Mouse (Mus musculus) retina, adult 2 months (tissue): ENCODE data around the gene Tspan15.
A peak's percentile ranks its signal among the peaks of the same experiment; 100 is the strongest.

Experiments used
- DNase-seq: peaks from one replicate; pipeline ENCODE4 v3.0.0-alpha.2; 2012; ENCODE audit warnings: low read depth, low spot score

Tspan15 gene

GRCm38 (mm10) chr10:62230708-62231394 lies at the start of gene Tspan15:
Tspan15 (minus strand) TSS chr10:62231251.
- peak; percentile 79 for DNase-seq

GRCm38 (mm10) chr10:62279671-62280070 lies 48.6 kb upstream of the Tspan15 start:
- no peak for DNase-seq

DNA sequence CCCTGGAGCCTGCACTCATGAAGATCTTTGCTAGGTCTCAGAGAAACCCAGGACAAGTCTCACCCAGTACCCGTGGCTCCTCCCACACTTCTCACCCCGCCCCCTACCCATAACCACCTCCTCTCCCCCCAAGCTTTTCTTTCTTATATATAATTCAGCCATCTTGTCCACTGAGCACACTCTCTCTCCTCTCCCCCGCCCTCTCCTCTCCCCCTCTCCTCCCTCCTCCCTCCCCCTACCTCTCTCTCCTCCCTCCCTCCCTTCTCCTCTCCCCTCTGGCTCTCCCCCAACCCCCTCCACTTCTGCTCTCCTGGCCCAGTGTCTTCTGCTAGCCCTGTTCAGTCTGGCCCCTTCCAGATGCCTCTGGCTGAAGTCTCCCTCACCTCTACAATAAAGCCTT lies 48.0 kb upstream of the Tspan15 start:
- no peak for DNase-seq

DNA sequence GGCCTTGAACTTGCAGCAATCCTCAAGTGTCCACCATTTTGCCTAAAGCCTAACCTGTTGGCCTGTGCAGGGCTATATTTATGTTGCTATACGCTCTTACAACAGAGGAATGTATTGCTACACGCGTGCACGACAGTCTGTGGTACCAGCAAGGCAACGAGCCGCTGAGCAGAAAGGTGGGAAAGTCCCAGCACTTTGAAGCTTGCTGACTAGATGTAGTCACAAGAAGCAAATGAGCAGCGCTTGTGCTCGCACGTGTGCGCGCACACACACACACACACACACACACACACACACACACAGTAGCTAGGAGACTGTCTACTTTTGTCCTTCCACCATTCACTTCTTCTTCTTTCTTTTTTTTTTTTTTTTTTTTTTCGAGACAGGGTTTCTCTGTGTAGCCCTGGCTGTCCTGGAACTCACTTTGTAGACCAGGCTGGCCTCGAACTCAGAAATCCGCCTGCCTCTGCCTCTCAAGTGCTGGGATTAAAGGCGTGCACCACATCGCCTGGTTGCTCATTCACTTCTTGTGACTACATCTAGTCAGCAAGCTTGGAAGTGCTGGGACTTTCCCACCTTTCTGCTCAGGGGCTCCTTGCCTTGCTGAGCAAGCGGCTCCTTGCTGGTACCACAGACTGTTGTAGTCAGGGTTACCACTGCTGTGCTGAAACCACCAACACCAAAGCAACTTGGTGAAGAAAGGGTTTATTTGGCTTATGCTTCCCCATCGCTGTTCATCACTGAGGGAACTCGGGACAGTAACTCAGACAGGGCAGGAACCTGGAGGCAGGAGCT lies 46.6 kb upstream of the Tspan15 start:
- no peak for DNase-seq

DNA sequence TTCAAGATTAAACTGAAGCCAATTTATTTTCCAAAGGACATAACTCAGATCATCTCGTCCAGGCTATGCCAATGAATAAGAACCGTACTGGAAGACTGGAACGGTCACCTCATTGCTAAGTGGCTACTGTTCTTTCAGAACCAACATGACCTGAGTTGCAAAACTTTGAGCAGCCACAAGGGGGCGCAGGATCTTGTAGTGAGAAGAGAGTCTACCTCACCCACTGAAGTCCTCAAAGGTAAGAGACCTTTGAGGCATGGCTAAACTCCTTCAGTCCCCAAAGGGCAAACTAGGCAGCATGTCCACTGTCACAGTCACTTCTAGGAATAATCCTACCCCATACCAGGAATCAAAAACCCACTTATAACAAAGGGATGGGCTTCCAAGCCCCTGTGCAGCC lies 44.2 kb upstream of the Tspan15 start:
- peak; percentile 75 for DNase-seq

GRCm38 (mm10) chr10:62269278-62269677 lies 38.2 kb upstream of the Tspan15 start:
- DNase-seq = no peak

GRCm38 (mm10) chr10:62264299-62264698 lies 33.2 kb upstream of the Tspan15 start:
- DNase-seq = no peak

DNA sequence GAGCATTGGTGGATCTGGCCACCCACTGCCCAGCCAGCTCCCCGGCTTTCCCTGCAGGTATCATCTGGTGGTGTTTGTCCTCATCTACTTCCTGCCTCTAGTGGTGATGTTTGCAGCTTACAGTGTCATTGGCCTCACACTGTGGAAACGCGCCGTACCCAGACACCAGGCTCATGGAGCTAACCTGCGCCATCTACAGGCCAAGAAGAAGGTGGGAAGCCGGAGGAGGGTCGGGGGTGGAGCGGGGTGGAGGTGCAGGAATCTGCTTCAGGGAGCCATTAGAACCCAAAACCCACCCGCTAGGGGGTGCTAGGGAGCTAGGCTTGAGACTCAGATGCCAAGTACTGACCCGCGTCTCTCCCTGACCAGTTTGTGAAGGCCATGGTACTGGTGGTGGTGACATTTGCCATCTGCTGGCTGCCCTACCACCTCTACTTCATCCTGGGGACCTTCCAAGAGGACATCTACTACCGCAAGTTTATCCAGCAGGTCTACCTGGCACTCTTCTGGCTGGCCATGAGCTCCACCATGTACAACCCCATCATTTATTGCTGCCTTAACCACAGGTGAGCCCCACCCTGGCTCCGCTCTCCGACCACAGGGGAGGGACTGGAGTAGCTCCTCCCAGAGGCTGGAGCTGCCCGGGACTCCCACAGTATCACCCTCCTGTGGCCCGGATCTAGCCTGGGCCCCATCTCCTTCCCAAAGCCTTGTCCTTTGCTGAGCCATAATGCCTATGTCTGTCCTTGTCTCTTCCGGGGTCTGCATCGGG lies 30.2 kb upstream of the Tspan15 start:
- DNase-seq = peak; percentile 55

GRCm38 (mm10) chr10:62258298-62258697 lies 27.2 kb upstream of the Tspan15 start:
- DNase-seq = no peak

- no peak for DNase-seq
These were observed 21.6 kb upstream of the Tspan15 start for GRCm38 (mm10) chr10:62252496-62253235.

DNA sequence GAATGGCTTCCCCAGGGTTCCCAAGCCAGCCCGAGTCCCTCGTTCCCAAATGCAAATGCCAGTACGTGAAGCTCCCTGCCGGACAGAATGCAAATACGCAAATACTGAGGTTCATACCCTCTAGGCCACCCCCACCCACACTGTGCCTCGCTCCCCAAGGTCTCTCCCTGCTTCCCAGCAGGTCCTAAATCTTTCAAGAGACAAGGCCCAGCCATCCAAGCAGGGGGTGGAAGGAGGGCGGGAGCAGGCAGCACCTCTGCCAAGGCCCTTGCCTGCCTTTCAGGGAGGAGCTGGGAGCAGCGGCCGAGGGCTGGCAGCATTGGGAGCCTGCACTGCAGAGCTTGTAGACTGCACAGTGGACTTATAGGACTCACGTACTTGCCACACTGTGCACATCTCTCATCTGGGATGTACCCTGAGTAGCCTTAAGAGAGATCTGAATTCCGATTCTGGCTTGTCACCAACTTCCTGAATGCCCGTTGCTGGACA lies 21.0 kb upstream of the Tspan15 start, which contains the start of gene Tacr2:
Gene Tacr2 (plus strand): TSS at position 439 of the 489 bp plus-strand sequence.
- DNase-seq = no peak

- DNase-seq = no peak
These were observed 16.8 kb upstream of the Tspan15 start for GRCm38 (mm10) chr10:62247815-62248214.

DNA sequence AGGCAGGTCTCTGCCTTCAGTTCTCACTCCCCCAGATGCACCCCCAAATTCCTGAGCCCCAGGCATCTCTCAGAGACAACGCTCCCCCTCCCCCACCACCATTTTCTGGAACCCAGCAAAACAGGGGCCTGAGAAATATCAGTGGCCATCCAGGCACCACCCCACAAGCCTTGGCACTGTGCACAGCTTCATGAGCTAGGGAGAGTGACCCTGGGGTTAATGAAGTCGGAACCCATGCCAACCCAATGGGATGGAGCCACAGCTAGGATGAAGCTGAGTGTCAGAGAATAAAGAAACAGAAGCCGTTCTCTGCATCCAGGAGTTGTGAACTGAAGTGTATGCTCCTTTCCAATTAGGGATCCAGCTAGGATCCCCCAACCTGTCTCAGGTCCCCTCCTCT lies 16.1 kb upstream of the Tspan15 start:
- DNase-seq = no peak

- no peak for DNase-seq
These were observed 13.0 kb upstream of the Tspan15 start for GRCm38 (mm10) chr10:62244067-62244466.

DNA sequence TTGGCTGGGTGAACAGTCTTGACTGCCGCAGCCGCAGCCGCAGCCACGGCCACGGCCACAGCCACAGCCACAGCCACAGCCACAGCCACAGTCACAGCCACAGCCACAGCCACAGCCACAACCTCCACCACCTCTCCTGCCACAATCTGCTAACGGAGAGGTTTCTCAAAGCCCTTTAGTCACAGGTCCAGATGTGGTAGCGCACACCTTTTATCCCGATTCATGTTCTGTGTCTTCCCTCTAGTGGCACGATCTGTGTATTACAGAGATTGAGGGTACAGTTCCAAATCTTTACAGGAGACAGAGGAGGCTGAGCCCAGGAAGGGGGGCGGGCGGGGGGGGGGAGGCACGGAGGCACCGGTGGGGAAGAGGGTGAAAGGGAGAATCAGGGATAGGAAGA lies 11.8 kb upstream of the Tspan15 start:
- peak; percentile 36 for DNase-seq

DNA sequence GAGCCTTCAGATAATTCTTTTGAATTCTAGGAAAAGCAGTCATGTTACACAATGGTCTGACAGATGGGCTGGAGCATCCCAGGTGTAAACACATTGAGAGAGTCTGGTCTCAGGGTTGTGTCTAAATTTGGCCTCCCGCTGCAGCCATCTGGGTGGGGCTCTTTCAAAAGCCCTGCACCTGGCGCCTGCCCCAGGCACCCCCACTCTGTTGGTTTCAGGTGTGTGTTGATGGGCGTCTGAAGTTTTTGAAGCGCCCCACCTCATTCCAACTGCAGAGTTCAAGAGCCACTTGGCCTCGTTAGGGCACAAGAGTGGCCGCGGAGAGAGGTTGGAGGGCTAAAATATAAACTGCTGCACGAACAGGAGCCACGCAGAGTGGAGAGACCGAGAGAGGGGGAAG lies 11.3 kb upstream of the Tspan15 start:
- no peak for DNase-seq

- no peak for DNase-seq
These were observed 8.2 kb upstream of the Tspan15 start for GRCm38 (mm10) chr10:62239270-62239669.

- no peak for DNase-seq
These were observed 7.6 kb upstream of the Tspan15 start for GRCm38 (mm10) chr10:62238688-62239087.

DNA sequence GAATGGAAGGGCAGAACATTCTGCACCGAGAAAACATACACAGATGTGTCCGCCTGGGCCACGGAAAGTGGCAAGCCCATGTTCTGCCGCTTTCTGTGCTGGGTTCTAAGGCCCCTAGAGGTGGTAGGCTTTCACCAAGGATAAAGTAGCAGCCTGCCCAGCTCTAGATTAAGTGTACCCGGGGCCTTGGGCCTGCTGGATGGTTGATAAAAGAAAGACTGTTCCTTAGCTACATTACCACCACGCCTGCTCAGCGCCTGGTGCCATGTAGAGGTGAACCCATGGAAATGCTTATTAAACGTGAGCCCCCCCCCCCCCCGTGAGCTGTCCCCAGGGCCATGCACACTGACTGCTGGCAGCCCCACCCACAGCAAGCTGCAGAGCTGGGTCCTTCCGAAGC lies 6.2 kb upstream of the Tspan15 start:
- no peak for DNase-seq

DNA sequence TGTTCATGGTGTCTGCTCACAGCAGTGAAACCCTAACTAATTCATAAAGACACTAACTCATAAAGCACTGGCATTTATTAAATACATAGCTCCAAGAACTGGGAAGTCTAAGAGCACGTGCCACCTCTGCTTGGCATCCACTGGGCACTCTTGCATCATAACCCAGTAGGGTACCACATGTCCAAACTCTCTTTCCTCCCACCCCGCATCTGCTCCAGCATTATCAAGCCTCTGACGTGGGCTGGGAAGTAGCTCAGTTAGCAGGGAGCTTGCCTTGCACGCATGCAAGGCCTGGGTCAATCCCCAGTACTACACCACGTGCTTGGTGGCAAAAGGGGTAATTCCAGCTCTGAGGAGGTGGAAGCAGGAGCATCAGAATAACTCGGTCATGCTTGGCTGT lies 5.1 kb upstream of the Tspan15 start:
- DNase-seq = no peak

DNA sequence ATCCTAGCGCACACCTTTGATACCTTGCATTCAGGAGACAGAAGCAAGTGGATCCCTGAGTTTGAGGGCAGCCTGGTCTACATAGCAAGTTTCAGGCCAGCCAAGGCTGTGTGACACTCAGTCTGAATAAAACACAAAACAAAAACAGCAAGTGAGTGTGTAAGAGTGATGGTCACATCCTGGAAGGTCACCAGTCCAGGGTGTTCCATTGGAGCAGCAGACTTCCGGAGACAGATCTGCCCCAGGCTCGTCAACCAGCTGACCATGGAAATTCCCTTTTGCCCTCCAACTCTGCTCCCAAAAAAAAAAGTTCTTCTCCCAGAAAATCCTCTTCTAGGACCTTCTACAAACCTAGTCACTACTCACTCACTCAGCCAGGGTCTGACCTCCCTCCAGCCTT lies 760 bp upstream of the Tspan15 start:
- no peak for DNase-seq

- no peak for DNase-seq
These were observed 313 bp upstream of the Tspan15 start for GRCm38 (mm10) chr10:62231395-62231732.
